Mouse (Mus musculus): ENCODE results near the gene Vmn1r32. TPM values are rescaled to one million over a fixed set of nuclear protein-coding genes. Genes with fewer than 3 reads are reported as not detected.

Gene Vmn1r32
- not detected for polyA plus RNA-seq (2014; fragmentation: Illumina TruSeq; extraction: RNeasy Lipid Tissue Mini Kit (QIAGEN cat#74804); ENCODE audit: low read depth, low replicate concordance)

GRCm38 (mm10) chr6:66559996-66560395, at the start of gene Vmn1r32:
Vmn1r32 (minus strand) TSS chr6:66560096.

GRCm38 (mm10) chr6:66535028-66535862, 24.7 kb downstream of the Vmn1r32 start, which contains the start of gene Mad2l1:
Mad2l1 (plus strand) TSS chr6:66535390.

Other genes with a start within 250 kb of the Vmn1r32 start
- 18.1 TPM for gene Mad2l1, start 24.7 kb downstream of the Vmn1r32 start, polyA plus RNA-seq (2014; fragmentation: Illumina TruSeq; extraction: RNeasy Lipid Tissue Mini Kit (QIAGEN cat#74804); ENCODE audit: low read depth, low replicate concordance)
- gene Vmn1r33, start 58.2 kb upstream of the Vmn1r32 start, polyA plus RNA-seq (2014; fragmentation: Illumina TruSeq; extraction: RNeasy Lipid Tissue Mini Kit (QIAGEN cat#74804); ENCODE audit: low read depth, low replicate concordance): not detected
- gene Vmn1r34, start 83.8 kb upstream of the Vmn1r32 start, polyA plus RNA-seq (2014; fragmentation: Illumina TruSeq; extraction: RNeasy Lipid Tissue Mini Kit (QIAGEN cat#74804); ENCODE audit: low read depth, low replicate concordance): not detected
- gene Vmn1r35, start 125.8 kb upstream of the Vmn1r32 start, polyA plus RNA-seq (2014; fragmentation: Illumina TruSeq; extraction: RNeasy Lipid Tissue Mini Kit (QIAGEN cat#74804); ENCODE audit: low read depth, low replicate concordance): not detected
- not detected for gene Vmn1r36, start 159.1 kb upstream of the Vmn1r32 start, polyA plus RNA-seq (2014; fragmentation: Illumina TruSeq; extraction: RNeasy Lipid Tissue Mini Kit (QIAGEN cat#74804); ENCODE audit: low read depth, low replicate concordance)
- gene Vmn1r37, start 169.3 kb upstream of the Vmn1r32 start, polyA plus RNA-seq (2014; fragmentation: Illumina TruSeq; extraction: RNeasy Lipid Tissue Mini Kit (QIAGEN cat#74804); ENCODE audit: low read depth, low replicate concordance): not detected
- not detected for gene Vmn1r38, start 222.5 kb upstream of the Vmn1r32 start, polyA plus RNA-seq (2014; fragmentation: Illumina TruSeq; extraction: RNeasy Lipid Tissue Mini Kit (QIAGEN cat#74804); ENCODE audit: low read depth, low replicate concordance)